Mouse (Mus musculus): ENCODE measurements around the gene Il9r. TPM values are rescaled to one million over a fixed set of nuclear protein-coding genes. Genes with fewer than 3 reads are reported as not detected.

Gene Il9r
- total RNA-seq, 1 experiment, result 0.13 TPM

DNA sequence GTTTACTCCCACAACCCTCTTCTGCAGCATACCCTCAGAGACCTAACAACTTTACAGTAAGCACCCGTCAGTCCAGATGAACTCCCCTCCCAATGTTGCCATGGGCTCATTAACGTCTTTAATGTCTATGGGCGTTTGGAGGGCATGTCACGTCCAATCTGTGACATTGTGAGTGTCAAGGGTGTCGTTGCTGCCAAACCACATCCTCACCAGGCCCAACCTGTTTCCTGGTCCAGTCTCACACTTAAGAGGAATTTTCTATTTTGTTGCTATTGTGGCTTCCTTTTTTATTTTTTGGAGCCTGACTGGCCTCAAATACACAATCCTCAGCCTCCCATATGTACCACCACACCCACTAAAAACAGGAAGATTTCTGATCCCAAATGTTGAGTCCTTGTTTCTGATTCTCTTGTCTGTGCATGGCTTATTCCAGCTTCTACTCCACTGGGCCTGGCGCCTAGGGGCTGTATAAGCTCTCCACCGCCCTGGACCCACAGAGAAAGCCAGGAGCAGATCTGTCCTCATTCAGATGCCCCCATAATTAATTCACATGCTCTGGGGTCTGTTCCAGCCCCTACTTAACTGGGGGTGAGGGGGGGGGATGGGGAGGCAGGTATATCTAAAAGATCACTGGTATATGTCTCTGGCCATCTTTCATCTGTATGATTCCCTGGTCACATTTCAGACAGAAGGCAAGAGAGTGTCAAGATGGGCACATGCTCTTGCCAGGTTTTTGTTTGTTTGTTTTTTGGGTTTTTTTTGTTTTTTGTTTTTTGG, 43.0 kb downstream of the Il9r start:
- H3K4me1 ChIP-seq (ENCODE audit: control insufficient read depth in 2 of 2, insufficient read depth in 2 of 2, low read length in 2 of 2, poor library complexity in 1 of 2), result peaks cover 2 to 5% of the 10 kb centered on the region in 2 experiments; a peak in 2 of 4 replicates
- DNase-seq (ENCODE audit: low read depth, low spot score), result no peak
- H3K9ac ChIP-seq (ENCODE audit: insufficient read depth, low read depth, low read length, poor library complexity, severe bottlenecking), result no peak overlapping the region
- in situ Hi-C loops (cut with MboI; ENCODE audit: low sequenced_read_pairs in 2 of 2, unreplicated experiment in 2 of 2), result no loop called here
- H3K9me3 ChIP-seq (ENCODE audit: control insufficient read depth, insufficient read depth, low read depth, low read length), result no peaks in the 10 kb centered on the region
- H3K4me3 ChIP-seq (ENCODE audit: insufficient read depth in 1 of 2, low read depth in 1 of 2, low read length in 2 of 2, poor library complexity in 1 of 2, severe bottlenecking in 1 of 2), result no peak overlapping the region
- TF ChIP-seq HCFC1 (IDR thresholded peaks at IDR 0.05; ENCODE audit: borderline replicate concordance, insufficient read depth, low read length) (no peak), MAFK (IDR thresholded peaks at IDR 0.05; ENCODE audit: insufficient read depth, low read depth, low read length) (no peak), ZNF384 (IDR thresholded peaks at IDR 0.05; ENCODE audit: low read depth, low read length) (no peak; the same call in 1 of the 2 replicates), ZC3H11A (IDR thresholded peaks at IDR 0.05; ENCODE audit: borderline replicate concordance, low read depth, low read length) (no peak), CHD2 (IDR thresholded peaks at IDR 0.05; ENCODE audit: low read depth, low read length) (no peak)
- H3K36me3 ChIP-seq (ENCODE audit: control insufficient read depth, insufficient read depth, low read length, poor library complexity, severe bottlenecking), result no peaks in the 10 kb centered on the region
- H3K27ac ChIP-seq (ENCODE audit: insufficient read depth, low read depth, low read length, poor library complexity, severe bottlenecking), result no peak overlapping the region

- Histone ChIP-seq H3K36me3 (ENCODE audit: control insufficient read depth, insufficient read depth, low read length, poor library complexity, severe bottlenecking) (no peaks in the 10 kb centered on the region), H3K4me1 (ENCODE audit: control insufficient read depth in 2 of 2, insufficient read depth in 2 of 2, low read length in 2 of 2, poor library complexity in 1 of 2) (peaks cover 2 to 3% of the 10 kb centered on the region in 2 experiments; a peak in 2 of 4 replicates), H3K4me3 (ENCODE audit: insufficient read depth in 1 of 2, low read depth in 1 of 2, low read length in 2 of 2, poor library complexity in 1 of 2, severe bottlenecking in 1 of 2) (no peak overlapping the region), H3K9me3 (ENCODE audit: control insufficient read depth, insufficient read depth, low read depth, low read length) (no peaks in the 10 kb centered on the region), H3K9ac (ENCODE audit: insufficient read depth, low read depth, low read length, poor library complexity, severe bottlenecking) (no peak overlapping the region), H3K27ac (ENCODE audit: insufficient read depth, low read depth, low read length, poor library complexity, severe bottlenecking) (no peak overlapping the region)
- in situ Hi-C loops (cut with MboI; ENCODE audit: low sequenced_read_pairs in 2 of 2, unreplicated experiment in 2 of 2), result no loop called here
- no peak for DNase-seq (ENCODE audit: low read depth, low spot score)
- TF ChIP-seq ZC3H11A (IDR thresholded peaks at IDR 0.05; ENCODE audit: borderline replicate concordance, low read depth, low read length) (no peak), HCFC1 (IDR thresholded peaks at IDR 0.05; ENCODE audit: borderline replicate concordance, insufficient read depth, low read length) (no peak), MAFK (IDR thresholded peaks at IDR 0.05; ENCODE audit: insufficient read depth, low read depth, low read length) (no peak)
Measured at GRCm38 (mm10) chr11:32153216-32153615, 46.9 kb downstream of the Il9r start.

DNA sequence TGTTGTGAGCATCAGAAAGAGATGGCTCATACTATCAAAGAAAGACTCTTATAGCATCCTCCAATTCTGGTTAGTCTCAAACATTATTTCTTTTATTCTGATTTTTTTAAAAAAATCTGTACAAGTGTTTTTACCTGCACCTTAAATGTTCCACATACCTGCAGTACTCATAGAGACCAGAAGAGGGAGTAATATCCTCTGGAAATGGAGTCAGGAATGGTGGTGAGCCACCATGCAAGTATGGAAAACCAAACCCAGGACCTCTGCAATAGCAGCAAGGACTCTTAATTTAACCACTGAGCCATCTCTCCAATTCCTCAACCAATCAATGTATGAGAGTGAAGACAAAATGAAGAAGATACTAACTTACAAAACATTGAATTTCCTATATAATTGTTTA, 47.3 kb downstream of the Il9r start:
- no peak overlapping the region for H3K27ac ChIP-seq (ENCODE audit: insufficient read depth, low read depth, low read length, poor library complexity, severe bottlenecking)
- DNase-seq (ENCODE audit: low read depth, low spot score), result peak; percentile 49
- in situ Hi-C loops (cut with MboI; ENCODE audit: low sequenced_read_pairs in 2 of 2, unreplicated experiment in 2 of 2), result no loop called here

DNA sequence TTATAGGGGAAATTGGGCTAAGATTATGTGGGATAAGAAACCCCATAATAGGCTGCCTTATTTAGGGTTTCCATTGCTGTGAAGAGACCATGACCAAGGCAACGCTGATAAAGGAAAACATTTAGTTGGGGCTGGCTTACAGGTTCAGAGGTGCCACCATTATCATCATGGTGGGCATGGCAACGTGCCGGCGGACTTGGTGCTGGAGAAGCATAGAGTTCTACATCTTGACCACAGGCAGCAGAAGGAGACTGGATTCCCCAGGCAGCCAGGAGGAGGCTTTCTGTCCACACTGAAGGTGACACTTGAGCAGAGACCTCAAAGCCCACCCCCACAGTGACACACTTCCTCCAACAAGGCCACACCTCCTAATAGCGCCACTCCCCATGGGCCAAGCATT, 48.8 kb downstream of the Il9r start:
- in situ Hi-C loops (cut with MboI; ENCODE audit: low sequenced_read_pairs in 2 of 2, unreplicated experiment in 2 of 2), result no loop called here

More for the DNA sequence above, 47.3 kb downstream of the Il9r start:
- no peaks in the 10 kb centered on the region for H3K36me3 ChIP-seq (ENCODE audit: control insufficient read depth, insufficient read depth, low read length, poor library complexity, severe bottlenecking)
- TF ChIP-seq ZC3H11A (IDR thresholded peaks at IDR 0.05; ENCODE audit: borderline replicate concordance, low read depth, low read length) (no peak), HCFC1 (IDR thresholded peaks at IDR 0.05; ENCODE audit: borderline replicate concordance, insufficient read depth, low read length) (no peak), CHD2 (IDR thresholded peaks at IDR 0.05; ENCODE audit: low read depth, low read length) (no peak), MAFK (IDR thresholded peaks at IDR 0.05; ENCODE audit: insufficient read depth, low read depth, low read length) (no peak), ZNF384 (IDR thresholded peaks at IDR 0.05; ENCODE audit: low read depth, low read length) (0 out of 2 replicates have a peak, but pooled peaks have one; percentile 23)
- H3K4me1 ChIP-seq (ENCODE audit: control insufficient read depth in 2 of 2, insufficient read depth in 2 of 2, low read length in 2 of 2, poor library complexity in 1 of 2), result peaks cover 2% of the 10 kb centered on the region in 2 experiments; a peak in 2 of 4 replicates
- H3K9me3 ChIP-seq (ENCODE audit: control insufficient read depth, insufficient read depth, low read depth, low read length), result no peaks in the 10 kb centered on the region
- H3K4me3 ChIP-seq (ENCODE audit: insufficient read depth in 1 of 2, low read depth in 1 of 2, low read length in 2 of 2, poor library complexity in 1 of 2, severe bottlenecking in 1 of 2), result no peak overlapping the region
- no peak overlapping the region for H3K9ac ChIP-seq (ENCODE audit: insufficient read depth, low read depth, low read length, poor library complexity, severe bottlenecking)

More for the DNA sequence above, 48.8 kb downstream of the Il9r start:
- DNase-seq (ENCODE audit: low read depth, low spot score), result no peak
- Histone ChIP-seq H3K4me3 (ENCODE audit: insufficient read depth in 1 of 2, low read depth in 1 of 2, low read length in 2 of 2, poor library complexity in 1 of 2, severe bottlenecking in 1 of 2) (no peak overlapping the region), H3K27ac (ENCODE audit: insufficient read depth, low read depth, low read length, poor library complexity, severe bottlenecking) (no peak overlapping the region), H3K4me1 (ENCODE audit: control insufficient read depth in 2 of 2, insufficient read depth in 2 of 2, low read length in 2 of 2, poor library complexity in 1 of 2) (no peaks in the 10 kb centered on the region), H3K36me3 (ENCODE audit: control insufficient read depth, insufficient read depth, low read length, poor library complexity, severe bottlenecking) (no peaks in the 10 kb centered on the region), H3K9ac (ENCODE audit: insufficient read depth, low read depth, low read length, poor library complexity, severe bottlenecking) (no peak overlapping the region), H3K9me3 (ENCODE audit: control insufficient read depth, insufficient read depth, low read depth, low read length) (no peaks in the 10 kb centered on the region)
- TF ChIP-seq ZC3H11A (IDR thresholded peaks at IDR 0.05; ENCODE audit: borderline replicate concordance, low read depth, low read length), result no peak
- no peak for TF ChIP-seq CHD2 (IDR thresholded peaks at IDR 0.05; ENCODE audit: low read depth, low read length)
- TF ChIP-seq ZNF384 (IDR thresholded peaks at IDR 0.05; ENCODE audit: low read depth, low read length), result no peak
- TF ChIP-seq MAFK (IDR thresholded peaks at IDR 0.05; ENCODE audit: insufficient read depth, low read depth, low read length), result no peak
- no peak for TF ChIP-seq HCFC1 (IDR thresholded peaks at IDR 0.05; ENCODE audit: borderline replicate concordance, insufficient read depth, low read length)
